8 mouse cellular contexts compared by ENCODE assay signal in the genomic region with DNA sequence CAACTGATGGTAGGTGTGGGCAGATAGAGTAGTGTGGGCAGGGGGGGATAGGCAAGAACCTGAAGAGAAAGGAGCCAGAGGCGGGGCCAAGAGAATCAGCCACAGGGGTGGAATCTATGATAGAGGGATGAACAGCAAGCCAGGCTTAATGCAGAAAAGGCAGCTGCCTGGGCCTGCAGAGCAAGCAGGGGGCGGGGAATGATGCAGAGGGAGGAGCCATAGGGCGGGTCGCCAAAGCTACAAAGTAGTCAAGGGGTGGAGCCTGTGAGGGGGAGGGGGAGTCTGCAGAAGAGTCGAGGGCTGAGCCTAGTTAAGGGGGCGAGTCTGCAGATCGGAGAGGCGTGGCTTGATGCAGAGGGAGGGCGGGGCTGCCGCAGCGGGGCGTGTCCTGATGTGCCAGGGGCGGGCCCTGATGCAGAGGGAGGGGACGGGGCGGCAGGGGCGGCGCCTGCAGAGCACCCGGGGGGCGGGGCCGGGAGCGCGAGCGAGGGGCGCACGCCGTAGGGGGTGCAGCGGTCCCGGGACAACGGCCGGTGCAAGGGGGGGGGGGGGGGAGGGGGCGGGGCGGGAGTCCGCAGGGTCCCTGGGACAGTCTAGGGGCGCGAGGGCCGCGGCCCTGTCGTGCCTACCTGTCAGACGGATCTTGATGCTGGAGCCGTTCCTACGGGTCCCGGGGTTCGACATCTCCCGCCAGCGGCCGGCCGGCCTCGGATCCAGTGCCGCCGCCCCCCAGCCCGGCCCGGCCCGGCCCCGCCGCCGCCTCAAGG. TPM values are rescaled to one million over a fixed set of nuclear protein-coding genes. Genes with fewer than 3 reads are reported as not detected.
DNase-seq lines count a peak whose midpoint lies in the region; ATAC-seq and TF ChIP-seq lines count a peak whose summit lies in the region.

No protein-coding gene starts in this region.

- peak overlapping the region; percentile 90 for H3K9ac ChIP-seq in intestine, embryonic 16.5 days (ENCODE audit: low read depth, low read length)
- peak overlapping the region; percentile 94 for H3K9ac ChIP-seq in midbrain, embryonic 13.5 days (replicated peaks)

- peak overlapping the region; percentile 94 for H3K27ac ChIP-seq in intestine, embryonic 16.5 days (ENCODE audit: low read length)
- H3K27ac ChIP-seq in limb, embryonic 10.5 days, result peak overlapping the region; percentile 95
- H3K27ac ChIP-seq in midbrain, embryonic 13.5 days, result peak overlapping the region; percentile 88
- H3K27ac ChIP-seq in small intestine, adult 2 months (ENCODE audit: insufficient read depth, low read depth, low read length), result peak overlapping the region; percentile 54

- peak; percentile 72 for ATAC-seq in intestine, embryonic 16.5 days
- peak; percentile 79 for ATAC-seq in midbrain, embryonic 13.5 days

- no peak for TF ChIP-seq POLR2A in small intestine, adult 2 months (IDR thresholded peaks at IDR 0.05; ENCODE audit: low read depth, low read length)

- peak overlapping the region; percentile 66 for H3K4me2 ChIP-seq in intestine, embryonic 16.5 days (ENCODE audit: low read depth, low read length)
- H3K4me2 ChIP-seq in midbrain, embryonic 13.5 days (replicated peaks), result peak overlapping the region; percentile 72

- H3K36me3 ChIP-seq in intestine, embryonic 16.5 days (ENCODE audit: control insufficient read depth, insufficient read depth, low read length), result no peaks in the 10 kb centered on the region
- H3K36me3 ChIP-seq in limb, embryonic 10.5 days, result no peaks in the 10 kb centered on the region
- H3K36me3 ChIP-seq in midbrain, embryonic 13.5 days, result no peaks in the 10 kb centered on the region
- H3K36me3 ChIP-seq in small intestine, adult 2 months (ENCODE audit: control insufficient read depth, insufficient read depth, low read length), result no peaks in the 10 kb centered on the region

- no peak for TF ChIP-seq CTCF in small intestine, adult 2 months (IDR thresholded peaks at IDR 0.05; ENCODE audit: extremely low read depth, insufficient read length, insufficient replicate concordance, low read depth, low read length)

- peak overlapping the region; percentile 83 for H3K4me3 ChIP-seq in intestine, embryonic 16.5 days (ENCODE audit: low read length)
- peak overlapping the region; percentile 91 for H3K4me3 ChIP-seq in limb, embryonic 10.5 days
- H3K4me3 ChIP-seq in midbrain, embryonic 13.5 days (replicated peaks), result peak overlapping the region; percentile 88
- peak overlapping the region; percentile 73 for H3K4me3 ChIP-seq in small intestine, adult 2 months (ENCODE audit: low read depth, low read length)

- peak; percentile 86 for DNase-seq in layer of hippocampus, adult 11-12 months (ENCODE audit: low spot score)
- DNase-seq in layer of hippocampus, adult 9-10 months (ENCODE audit: low spot score), result no peak
- DNase-seq in embryo, embryonic 9.5 days (ENCODE audit: extremely low spot score), result peak; percentile 98
- peak; percentile 86 to 89 for DNase-seq in gastrocnemius, postnatal 4 days (ENCODE audit: low spot score in 2 of 2)
- peak; percentile 94 for DNase-seq in limb, embryonic 10.5 days (ENCODE audit: low spot score)

- H3K9me3 ChIP-seq in intestine, embryonic 16.5 days (ENCODE audit: control insufficient read depth, low read length), result no peaks in the 10 kb centered on the region
- no peaks in the 10 kb centered on the region for H3K9me3 ChIP-seq in limb, embryonic 10.5 days (replicated peaks)
- H3K9me3 ChIP-seq in midbrain, embryonic 13.5 days, result no peaks in the 10 kb centered on the region

- WGBS in intestine, embryonic 16.5 days, result under 1% methylated on average over 20 of the region's 56 CpGs
- WGBS in limb, embryonic 10.5 days, result 3% methylated on average over 36 of the region's 56 CpGs
- 2% methylated on average over 38 of the region's 56 CpGs for WGBS in midbrain, embryonic 13.5 days
- under 1% methylated on average over 37 of the region's 56 CpGs for WGBS in small intestine, adult 2 months

- peaks cover 15% of the 10 kb centered on the region for H3K4me1 ChIP-seq in intestine, embryonic 16.5 days (ENCODE audit: control insufficient read depth, insufficient read depth, low read length)
- peaks cover 42% of the 10 kb centered on the region for H3K4me1 ChIP-seq in limb, embryonic 10.5 days
- H3K4me1 ChIP-seq in midbrain, embryonic 13.5 days (replicated peaks), result peaks cover 49% of the 10 kb centered on the region
- H3K4me1 ChIP-seq in small intestine, adult 2 months (ENCODE audit: control insufficient read depth, insufficient read depth, insufficient read length, low read length), result peaks cover 11% of the 10 kb centered on the region

- no peaks in the 10 kb centered on the region for H3K27me3 ChIP-seq in intestine, embryonic 16.5 days (replicated peaks; ENCODE audit: control insufficient read depth, insufficient read depth, low read length)
- peaks cover 18% of the 10 kb centered on the region for H3K27me3 ChIP-seq in limb, embryonic 10.5 days (ENCODE audit: low read depth, poor library complexity, severe bottlenecking)
- H3K27me3 ChIP-seq in midbrain, embryonic 13.5 days, result peaks cover 5% of the 10 kb centered on the region; the same call in 1 of the 2 replicates
- no peaks in the 10 kb centered on the region for H3K27me3 ChIP-seq in small intestine, adult 2 months (ENCODE audit: control insufficient read depth, insufficient read depth, low read length)

RNA-seq across cellular contexts. Expression of a gene that starts 0.6 kb away (rescaled TPM):
- total RNA-seq in gastrocnemius, postnatal 4 days (2021), result 10 to 100 TPM; 24.7 to 27.0 TPM
- polyA plus RNA-seq in intestine, embryonic 16.5 days (2015; fragmentation: Nextera tagmentation; extraction: Ambion mirVana), result 3.5 and 5.0 TPM in 2 replicates
- polyA plus RNA-seq in limb, embryonic 10.5 days (2016; fragmentation: Nextera tagmentation; extraction: Ambion mirVana), result 15.0 and 19.4 TPM in 2 replicates
- polyA plus RNA-seq in midbrain, embryonic 13.5 days (2015; fragmentation: Nextera tagmentation; extraction: Ambion mirVana), result 26.9 and 32.2 TPM in 2 replicates
- 12.0 and 19.5 TPM in 2 replicates for polyA plus RNA-seq in small intestine, adult 2 months (2012; rRNA removed)
